Mouse (Mus musculus): ENCODE data around the gene Clec2g. TPM values are rescaled to one million over a fixed set of nuclear protein-coding genes. Genes with fewer than 3 reads are reported as not detected.

Gene Clec2g
- total and polyA plus RNA-seq, 3 experiments: 0.16 TPM; not detected in 2

DNA sequence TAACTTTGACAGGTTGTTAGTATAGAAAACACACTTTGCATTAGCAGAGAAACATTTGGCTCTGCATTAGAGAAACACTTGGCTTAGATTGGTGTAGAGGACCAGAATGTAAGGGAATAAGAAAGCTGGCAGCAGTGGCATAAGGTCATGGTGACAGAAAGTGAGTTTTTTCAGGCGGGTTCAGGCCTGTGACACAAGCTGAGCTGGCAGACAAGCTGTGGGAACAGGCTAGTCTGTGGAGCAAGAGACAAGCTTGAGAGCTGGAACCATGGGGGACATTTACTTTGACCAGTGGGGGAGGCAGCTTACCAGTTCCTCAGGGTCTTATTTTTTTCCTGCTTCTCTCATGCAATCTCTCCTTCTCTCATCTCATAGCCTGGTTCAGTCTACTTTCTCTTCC is 78.8 kb downstream of the Clec2g start:
- peaks cover 26% of the 10 kb centered on the region for H3K9me3 ChIP-seq (replicated peaks)
- no peaks in the 10 kb centered on the region for H3K27me3 ChIP-seq (ENCODE audit: insufficient read depth, low read length)
- H3K36me3 ChIP-seq (replicated peaks): no peaks in the 10 kb centered on the region
- TF ChIP-seq CTCF (IDR thresholded peaks at IDR 0.05; ENCODE audit: low read depth, low read length) (no peak), GATA2 (IDR thresholded peaks at IDR 0.05; ENCODE audit: borderline replicate concordance, low read depth, low read length) (no peak), GATA1 (IDR thresholded peaks at IDR 0.05; ENCODE audit: borderline replicate concordance, low read length) (no peak), POLR2AphosphoS5 (IDR thresholded peaks at IDR 0.05; ENCODE audit: insufficient replicate concordance, low read depth, low read length) (no peak), TAL1 (conservative IDR thresholded peaks at IDR 0.05; ENCODE audit: low read depth, low read length) (no peak)
- no peak for ATAC-seq (ENCODE audit: extremely low read depth, insufficient number of reproducible peaks, low FRiP score, poor library complexity, severe bottlenecking)
- no peaks in the 10 kb centered on the region for H3K4me1 ChIP-seq (ENCODE audit: insufficient read depth, low read depth, low read length)
- no peak overlapping the region for H3K4me3 ChIP-seq (ENCODE audit: low read depth, low read length)
- no peak for DNase-seq (ENCODE audit: low spot score)

GRCm38 (mm10) chr6:129013762-129014276 is 79.6 kb downstream of the Clec2g start:
- DNase-seq (ENCODE audit: low spot score): no peak
- H3K4me1 ChIP-seq (ENCODE audit: insufficient read depth, low read depth, low read length): no peaks in the 10 kb centered on the region
- TF ChIP-seq TAL1 (conservative IDR thresholded peaks at IDR 0.05; ENCODE audit: low read depth, low read length) (no peak), GATA1 (IDR thresholded peaks at IDR 0.05; ENCODE audit: borderline replicate concordance, low read length) (no peak), CTCF (IDR thresholded peaks at IDR 0.05; ENCODE audit: low read depth, low read length) (no peak), POLR2AphosphoS5 (IDR thresholded peaks at IDR 0.05; ENCODE audit: insufficient replicate concordance, low read depth, low read length) (no peak)
- H3K9me3 ChIP-seq (replicated peaks): peaks cover 28% of the 10 kb centered on the region
- H3K4me3 ChIP-seq (ENCODE audit: low read depth, low read length): no peak overlapping the region
- H3K27me3 ChIP-seq (ENCODE audit: insufficient read depth, low read length): no peaks in the 10 kb centered on the region
- ATAC-seq (ENCODE audit: extremely low read depth, insufficient number of reproducible peaks, low FRiP score, poor library complexity, severe bottlenecking): no peak
- H3K36me3 ChIP-seq (replicated peaks): no peaks in the 10 kb centered on the region

DNA sequence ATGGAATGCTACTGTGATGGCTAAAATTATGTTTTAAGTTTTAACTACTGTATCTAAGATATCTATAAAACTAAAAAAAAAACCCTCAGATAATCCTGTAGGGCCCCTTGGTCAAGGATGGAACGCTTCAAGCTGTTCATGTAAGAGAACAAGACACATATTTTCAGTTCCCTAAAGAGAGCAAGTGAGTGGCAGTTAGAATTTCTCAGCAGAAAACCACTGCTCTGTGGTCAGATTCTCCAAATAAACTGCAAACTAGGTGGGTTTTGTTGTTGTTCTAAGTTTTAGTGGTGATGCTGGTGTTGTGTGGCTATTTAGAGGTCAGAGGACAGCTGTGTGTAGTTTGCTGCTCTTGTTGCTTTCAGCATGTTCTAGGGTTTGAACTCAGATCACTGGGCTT is 80.2 kb downstream of the Clec2g start:
- Histone ChIP-seq H3K4me3 (ENCODE audit: low read depth, low read length) (no peak overlapping the region), H3K9me3 (replicated peaks) (peaks cover 25% of the 10 kb centered on the region), H3K27me3 (ENCODE audit: insufficient read depth, low read length) (no peaks in the 10 kb centered on the region), H3K4me1 (ENCODE audit: insufficient read depth, low read depth, low read length) (no peaks in the 10 kb centered on the region), H3K36me3 (replicated peaks) (no peaks in the 10 kb centered on the region)
- TF ChIP-seq CTCF (IDR thresholded peaks at IDR 0.05; ENCODE audit: low read depth, low read length): no peak
- no peak for TF ChIP-seq GATA1 (IDR thresholded peaks at IDR 0.05; ENCODE audit: borderline replicate concordance, low read length)
- no peak for TF ChIP-seq GATA2 (IDR thresholded peaks at IDR 0.05; ENCODE audit: borderline replicate concordance, low read depth, low read length)
- TF ChIP-seq TAL1 (conservative IDR thresholded peaks at IDR 0.05; ENCODE audit: low read depth, low read length): no peak
- TF ChIP-seq POLR2AphosphoS5 (IDR thresholded peaks at IDR 0.05; ENCODE audit: insufficient replicate concordance, low read depth, low read length): no peak
- no peak for DNase-seq (ENCODE audit: low spot score)
- no peak for ATAC-seq (ENCODE audit: extremely low read depth, insufficient number of reproducible peaks, low FRiP score, poor library complexity, severe bottlenecking)

DNA sequence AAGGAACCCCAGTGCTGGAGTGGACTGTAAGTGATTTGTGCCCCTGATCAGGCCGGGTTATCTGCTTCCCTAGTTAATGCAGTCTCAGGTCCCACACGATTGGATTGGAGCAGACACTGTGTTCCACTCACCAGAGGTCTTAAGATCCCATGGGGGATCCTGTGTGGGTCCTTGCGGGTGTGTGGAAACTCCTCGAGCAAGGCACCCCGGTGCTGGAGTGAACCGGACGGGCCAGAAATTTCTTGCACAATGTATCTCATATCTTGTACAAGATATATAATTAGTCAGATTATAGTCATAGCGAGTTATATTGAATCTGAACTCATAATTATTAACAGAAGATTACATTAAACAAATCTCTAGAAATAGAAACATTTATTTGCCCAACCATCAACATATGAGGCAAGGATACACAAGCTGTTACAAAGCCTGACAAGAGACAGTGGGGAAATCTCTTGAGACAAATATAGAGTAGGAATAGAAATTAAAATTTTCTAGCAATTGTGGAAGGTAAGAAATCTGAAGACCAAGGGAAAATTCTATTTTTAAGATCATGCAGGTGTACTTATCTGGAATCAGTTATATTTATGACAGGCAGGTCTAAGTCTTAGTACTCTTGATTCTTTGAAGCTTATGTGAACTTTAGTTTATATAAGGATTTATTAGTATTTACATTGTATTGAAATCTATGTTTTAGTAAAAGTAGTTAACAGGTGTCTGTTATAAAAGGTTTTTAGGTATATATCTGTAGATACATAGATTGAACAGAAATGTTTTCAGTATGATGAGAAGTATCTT is 93.5 kb downstream of the Clec2g start:
- peaks cover 8% of the 10 kb centered on the region for H3K9me3 ChIP-seq (replicated peaks)
- H3K27me3 ChIP-seq (ENCODE audit: insufficient read depth, low read length): no peaks in the 10 kb centered on the region
- no peak for TF ChIP-seq CTCF (IDR thresholded peaks at IDR 0.05; ENCODE audit: low read depth, low read length)
- TF ChIP-seq GATA1 (IDR thresholded peaks at IDR 0.05; ENCODE audit: borderline replicate concordance, low read length): no peak
- no peak for TF ChIP-seq GATA2 (IDR thresholded peaks at IDR 0.05; ENCODE audit: borderline replicate concordance, low read depth, low read length)
- no peak for TF ChIP-seq TAL1 (conservative IDR thresholded peaks at IDR 0.05; ENCODE audit: low read depth, low read length)
- TF ChIP-seq POLR2AphosphoS5 (IDR thresholded peaks at IDR 0.05; ENCODE audit: insufficient replicate concordance, low read depth, low read length): no peak
- ATAC-seq (ENCODE audit: extremely low read depth, insufficient number of reproducible peaks, low FRiP score, poor library complexity, severe bottlenecking): no peak
- H3K4me1 ChIP-seq (ENCODE audit: insufficient read depth, low read depth, low read length): no peaks in the 10 kb centered on the region
- no peak for DNase-seq (ENCODE audit: low spot score)
- H3K36me3 ChIP-seq (replicated peaks): no peaks in the 10 kb centered on the region
- no peak overlapping the region for H3K4me3 ChIP-seq (ENCODE audit: low read depth, low read length)

GRCm38 (mm10) chr6:129030175-129030824 is 96.1 kb downstream of the Clec2g start:
- H3K4me1 ChIP-seq (ENCODE audit: insufficient read depth, low read depth, low read length): no peaks in the 10 kb centered on the region
- H3K9me3 ChIP-seq (replicated peaks): peaks cover 15% of the 10 kb centered on the region
- no peak overlapping the region for H3K4me3 ChIP-seq (ENCODE audit: low read depth, low read length)
- DNase-seq (ENCODE audit: low spot score): no peak
- TF ChIP-seq POLR2AphosphoS5 (IDR thresholded peaks at IDR 0.05; ENCODE audit: insufficient replicate concordance, low read depth, low read length) (no peak), GATA1 (IDR thresholded peaks at IDR 0.05; ENCODE audit: borderline replicate concordance, low read length) (no peak), GATA2 (IDR thresholded peaks at IDR 0.05; ENCODE audit: borderline replicate concordance, low read depth, low read length) (no peak), TAL1 (conservative IDR thresholded peaks at IDR 0.05; ENCODE audit: low read depth, low read length) (no peak), CTCF (IDR thresholded peaks at IDR 0.05; ENCODE audit: low read depth, low read length) (no peak)
- ATAC-seq (ENCODE audit: extremely low read depth, insufficient number of reproducible peaks, low FRiP score, poor library complexity, severe bottlenecking): no peak
- no peaks in the 10 kb centered on the region for H3K36me3 ChIP-seq (replicated peaks)
- no peaks in the 10 kb centered on the region for H3K27me3 ChIP-seq (ENCODE audit: insufficient read depth, low read length)

DNA sequence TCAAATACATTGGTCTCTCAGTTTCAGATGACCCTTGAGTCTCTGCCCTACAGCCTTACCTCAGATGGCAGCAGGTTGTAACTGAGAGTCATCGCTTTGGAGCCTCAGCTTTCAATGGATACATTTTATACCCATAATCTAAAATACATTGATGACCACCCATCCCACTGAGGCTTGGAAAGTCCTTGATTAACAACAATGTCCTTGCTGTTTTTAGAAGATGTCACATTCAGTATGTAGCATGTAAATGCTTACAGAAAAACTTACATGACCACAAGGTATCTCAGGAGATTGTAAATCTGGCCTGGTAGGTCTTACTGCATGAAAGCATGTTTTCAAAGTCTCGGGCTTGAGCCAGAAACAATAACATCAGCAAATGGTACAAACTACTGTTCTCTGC is 96.8 kb downstream of the Clec2g start:
- TF ChIP-seq POLR2AphosphoS5 (IDR thresholded peaks at IDR 0.05; ENCODE audit: insufficient replicate concordance, low read depth, low read length): no peak

More for the DNA sequence above, 96.8 kb downstream of the Clec2g start:
- Histone ChIP-seq H3K27me3 (ENCODE audit: insufficient read depth, low read length) (no peaks in the 10 kb centered on the region), H3K9me3 (replicated peaks) (peaks cover 15% of the 10 kb centered on the region), H3K4me3 (ENCODE audit: low read depth, low read length) (no peak overlapping the region), H3K36me3 (replicated peaks) (no peaks in the 10 kb centered on the region), H3K4me1 (ENCODE audit: insufficient read depth, low read depth, low read length) (no peaks in the 10 kb centered on the region)
- DNase-seq (ENCODE audit: low spot score) (no peak), ATAC-seq (ENCODE audit: extremely low read depth, insufficient number of reproducible peaks, low FRiP score, poor library complexity, severe bottlenecking) (no peak)

Measured in G1E (cell line).